Mouse (Mus musculus) spleen, adult 18-20 months (tissue): ENCODE measurements around the gene Cdkn3.
"Not testable (repeated sequence)": the region's sequence is repeated elsewhere in the genome, so short reads cannot be mapped to it uniquely, and the experiment has no call there.

Experiments used
- DNase-seq, 2 experiments: peaks; one replicate each; pipeline ENCODE4 v3.0.0; 2022; ENCODE audit warnings: mixed read lengths in 2 of 2

Gene Cdkn3

GRCm38 (mm10) chr14:46785247-46785646 is 24.9 kb downstream of the Cdkn3 start:
- no peak for DNase-seq

- DNase-seq: no peak
Observed at GRCm38 (mm10) chr14:46787454-46787786, 27.1 kb downstream of the Cdkn3 start.

- DNase-seq: peak; percentile 84 to 95
Observed at GRCm38 (mm10) chr14:46787787-46788504, 27.6 kb downstream of the Cdkn3 start, which contains the start of gene Cnih1. TSS of gene Cnih1 (minus strand) at chr14:46788411.

DNA sequence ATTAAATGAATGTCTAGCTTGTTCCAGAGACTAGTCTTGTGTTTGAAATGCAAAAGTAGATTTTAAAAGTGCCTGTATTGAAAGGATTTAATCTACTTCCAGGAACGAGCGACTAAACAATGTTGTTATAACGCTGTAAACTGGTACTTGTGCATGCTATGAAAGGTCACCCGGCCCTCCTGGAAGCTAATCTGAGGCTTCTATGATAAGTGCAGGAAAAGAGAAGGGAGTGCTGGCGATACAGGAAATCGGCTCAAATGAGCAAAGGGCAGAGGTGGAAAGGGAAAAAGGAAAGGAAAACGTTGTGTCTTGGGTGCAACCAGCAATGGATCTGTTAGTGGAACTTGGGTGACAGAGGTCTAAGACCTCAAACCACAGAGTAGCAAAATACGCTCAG is 28.2 kb downstream of the Cdkn3 start:
- DNase-seq: no peak

DNA sequence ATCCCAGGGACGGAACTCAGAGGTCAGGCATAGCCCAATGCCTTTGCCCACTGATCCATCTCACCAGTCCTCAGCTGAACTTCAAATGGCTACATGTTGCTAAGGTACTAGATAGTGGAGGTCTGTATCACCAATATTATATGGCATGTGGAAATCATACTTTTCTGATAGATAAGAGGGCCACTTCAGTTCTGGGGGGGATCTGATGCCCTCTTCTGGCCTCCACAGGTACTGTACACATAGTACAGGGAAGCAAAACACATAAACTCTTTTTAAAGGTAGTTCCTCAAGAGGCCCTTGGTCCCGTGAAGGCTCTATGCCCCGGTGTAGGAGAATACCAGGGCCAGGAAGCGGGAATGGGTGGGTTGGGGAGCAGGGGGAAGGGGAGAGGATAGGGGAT is 30.0 kb downstream of the Cdkn3 start:
- DNase-seq: peak in 1 of 2 experiments; percentile 18

GRCm38 (mm10) chr14:46790723-46791122 is 30.4 kb downstream of the Cdkn3 start:
- DNase-seq: no peak

DNA sequence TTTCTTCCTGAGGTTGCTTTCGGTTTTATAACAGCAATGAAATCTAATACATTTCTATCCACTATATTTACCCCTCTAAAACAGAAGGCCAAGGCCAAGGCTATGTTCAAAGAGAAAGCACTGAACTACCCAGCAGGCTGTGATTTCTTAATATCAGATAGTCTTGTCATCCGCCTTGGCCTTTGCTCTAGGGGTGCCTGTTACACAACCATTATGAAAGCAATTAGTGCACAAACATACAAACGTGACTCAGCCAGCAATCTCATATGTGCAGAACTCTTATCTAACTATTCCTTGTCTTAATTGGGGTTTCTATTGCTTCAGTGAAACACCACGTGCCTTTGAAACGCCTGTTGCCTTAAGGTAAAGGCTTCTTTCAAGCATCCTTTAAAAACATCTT is 33.8 kb downstream of the Cdkn3 start:
- DNase-seq: no peak

DNA sequence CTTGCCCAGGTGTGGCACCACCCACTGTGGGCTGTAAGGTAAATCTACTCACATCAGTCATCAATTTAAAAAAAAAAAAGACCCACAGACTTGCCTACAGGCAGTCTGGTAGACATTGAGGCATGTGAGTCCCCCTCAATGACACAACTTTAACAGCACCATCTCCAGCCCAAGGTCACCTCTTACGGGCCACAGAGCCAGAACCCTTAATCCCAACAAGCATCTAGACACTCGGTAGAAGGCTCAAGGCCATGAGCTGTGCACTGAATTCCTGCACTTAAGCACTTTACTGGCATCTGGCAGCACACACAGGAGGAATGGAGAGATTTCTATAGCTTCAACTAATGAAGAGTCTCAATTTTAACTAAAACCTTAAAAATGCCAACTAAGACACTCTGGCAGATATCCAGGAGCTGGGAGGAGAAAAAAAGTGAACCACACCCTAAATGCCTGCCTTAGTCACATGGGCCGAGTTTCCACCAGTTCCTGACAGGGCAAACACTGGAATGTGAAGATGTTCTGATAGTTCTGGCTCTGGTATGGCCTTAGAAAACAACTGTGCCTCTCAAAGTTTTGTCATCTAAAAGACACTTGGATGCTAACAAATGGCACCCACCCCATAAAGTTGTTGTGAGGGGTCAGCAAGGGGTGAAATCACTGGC is 40.5 kb downstream of the Cdkn3 start:
- DNase-seq: no peak

DNA sequence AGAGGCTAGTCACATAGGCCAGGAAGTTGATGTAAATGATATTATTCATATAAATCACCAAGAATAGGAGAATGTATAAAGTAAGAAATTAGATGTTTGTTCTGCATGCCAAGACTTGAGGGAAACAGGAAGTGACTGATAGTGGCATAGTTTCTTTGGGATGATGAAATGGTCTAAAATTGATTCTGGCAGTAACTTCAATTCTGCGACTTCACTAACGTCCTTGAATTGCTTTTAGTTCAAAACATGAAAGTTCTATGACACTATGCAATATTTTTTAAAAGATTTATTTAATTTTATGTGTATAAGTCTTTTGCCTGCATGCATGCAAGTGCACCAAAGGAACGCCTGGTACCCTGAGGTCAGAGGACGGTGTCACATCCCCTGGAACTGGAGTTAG is 42.9 kb downstream of the Cdkn3 start:
- DNase-seq: no peak

DNA sequence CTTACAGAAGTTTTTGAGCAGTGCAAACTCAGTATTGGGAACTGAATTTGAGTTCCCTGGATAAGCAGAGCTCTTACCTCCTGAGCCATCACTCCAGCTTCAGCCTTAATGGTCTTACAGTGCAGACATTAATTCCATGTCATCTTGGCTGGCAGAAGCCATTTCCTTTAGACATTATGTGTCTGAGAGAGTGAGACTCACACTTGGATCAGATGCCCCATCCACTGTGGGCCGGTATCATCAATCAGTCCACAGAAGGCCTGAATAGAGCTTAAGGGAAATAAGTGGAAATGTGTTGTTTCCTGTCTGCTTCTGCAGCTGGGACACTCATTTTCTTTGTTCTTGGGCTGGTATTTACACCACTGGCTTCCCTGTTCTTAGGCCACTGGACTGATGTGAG is 43.5 kb downstream of the Cdkn3 start:
- DNase-seq: no peak

GRCm38 (mm10) chr14:46806186-46806585 is 45.8 kb downstream of the Cdkn3 start:
- DNase-seq: no peak

GRCm38 (mm10) chr14:46807927-46808326 is 47.6 kb downstream of the Cdkn3 start:
- DNase-seq: no peak

- no peak for DNase-seq
Observed at GRCm38 (mm10) chr14:46815640-46816039, 55.3 kb downstream of the Cdkn3 start.

DNA sequence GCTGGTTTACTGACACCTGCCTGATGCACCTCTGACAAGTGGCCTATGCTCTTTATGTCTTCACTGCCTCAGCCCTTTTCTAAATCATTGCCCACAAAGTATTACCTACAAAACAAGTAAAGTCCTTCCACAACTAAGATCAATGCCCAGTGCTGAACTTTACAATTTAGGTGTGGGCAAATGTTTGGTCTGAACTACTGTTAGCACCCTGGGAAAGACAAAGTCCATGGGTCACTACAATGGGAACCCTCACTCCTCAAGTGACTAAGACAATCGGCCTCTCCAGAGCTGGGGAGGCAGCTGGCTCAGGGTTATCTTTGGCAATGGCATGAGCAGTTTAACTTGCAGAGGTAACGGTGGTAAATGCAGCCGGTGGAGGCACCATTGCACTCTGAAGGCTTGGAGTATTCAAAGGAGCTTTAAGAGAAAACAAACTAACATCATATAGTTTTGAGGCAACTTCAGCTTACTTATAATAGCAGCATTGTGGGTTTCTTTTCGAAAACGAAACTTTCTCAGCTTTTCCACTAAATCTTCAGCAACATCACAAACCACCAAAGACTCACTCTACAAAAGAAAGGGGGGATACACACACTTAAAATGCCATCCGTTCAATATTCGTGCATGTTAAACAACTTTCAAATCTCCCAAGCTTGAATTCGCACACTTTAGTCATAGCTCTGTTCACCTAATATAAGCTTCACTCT is 56.7 kb downstream of the Cdkn3 start:
- no peak for DNase-seq

DNA sequence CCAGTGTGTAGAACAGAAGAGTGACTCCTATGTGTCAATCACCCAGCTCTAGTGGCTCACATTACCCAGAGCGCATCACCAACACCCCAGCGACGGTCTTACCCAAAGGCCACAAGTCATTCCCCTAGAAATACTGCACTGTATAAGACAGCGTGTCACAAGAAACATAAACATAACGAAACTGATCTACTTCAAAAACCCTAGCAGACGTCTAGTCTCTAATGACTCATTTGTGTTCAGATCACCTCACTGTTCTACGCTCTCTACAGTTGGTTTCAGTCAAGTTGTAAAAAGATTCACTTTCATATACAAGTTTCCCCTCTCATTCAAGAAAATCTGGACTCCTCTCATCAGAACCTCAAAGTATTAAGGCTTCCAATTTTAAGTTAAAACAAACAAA is 58.4 kb downstream of the Cdkn3 start:
- DNase-seq: no peak

DNA sequence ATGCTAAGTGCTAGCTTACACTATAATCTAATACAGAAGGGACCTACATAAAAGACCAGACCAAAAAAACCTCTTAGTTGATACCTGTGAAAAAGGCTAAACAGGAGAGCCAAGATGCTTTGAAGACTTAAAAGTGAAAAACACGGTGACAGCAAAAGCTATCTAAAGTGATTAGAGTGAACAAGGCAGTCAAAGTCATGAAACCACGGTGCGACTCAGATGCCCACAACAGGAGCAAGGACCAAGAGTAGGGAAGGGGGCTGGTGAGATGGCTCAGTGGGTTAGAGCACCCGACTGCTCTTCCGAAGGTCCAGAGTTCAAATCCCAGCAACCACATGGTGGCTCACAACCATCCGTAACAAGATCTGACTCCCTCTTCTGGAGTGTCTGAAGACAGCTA is 59.6 kb downstream of the Cdkn3 start:
- not testable (repeated sequence) for DNase-seq
